Mouse (Mus musculus) MEL (cell line): ENCODE results near the gene Zbtb38.

ENCODE experiments used
- RAD21 ChIP-seq: IDR thresholded peaks from 2 replicates; pipeline ENCODE4 v1.6.1; 2011; ENCODE audit warnings: mild to moderate bottlenecking, low read depth, low read length, improper control_type of control experiment
- SMC3 ChIP-seq: IDR thresholded peaks from 2 replicates; pipeline ENCODE4 v1.6.1; 2011; ENCODE audit warnings: low read depth, low read length, improper control_type of control experiment

- no peak for TF ChIP-seq RAD21
- no peak for TF ChIP-seq SMC3
These were observed 24.9 kb downstream of the Zbtb38 start for GRCm38 (mm10) chr9:96727688-96728087.
